Mouse (Mus musculus) neural tube, embryonic 15.5 days (tissue): ENCODE measurements around the gene Ppp1r2. TPM values are rescaled to one million over a fixed set of nuclear protein-coding genes. Genes with fewer than 3 reads are reported as not detected.

Experiments
- ATAC-seq: fragments of 200-750 bp; cut with Nextera tagmentation; 2 replicates; pipeline ENCODE4 v1.8.0; 2017; ENCODE audit warnings: mild to moderate bottlenecking, moderate TSS enrichment, moderate library complexity; ENCODE audit not compliant: low FRiP score
- H3K27ac ChIP-seq: fragments of 300-500 bp; sonication (generic); replicated peaks from 2 replicates; pipeline ENCODE4 v1.5.1; 2015; ENCODE audit warnings: mild to moderate bottlenecking, inconsistent platforms
- H3K27me3 ChIP-seq: fragments of 300-500 bp; sonication (generic); replicated peaks from 2 replicates; pipeline ENCODE4 v1.6.1; 2015; ENCODE audit warnings: inconsistent platforms
- H3K36me3 ChIP-seq: fragments of 300-500 bp; sonication (generic); 2 replicates; pipeline ENCODE4 v1.6.1; 2015; ENCODE audit warnings: inconsistent platforms
- H3K4me1 ChIP-seq: fragments of 300-500 bp; sonication (generic); 2 replicates; pipeline ENCODE4 v1.6.1; 2015; ENCODE audit warnings: inconsistent platforms
- H3K4me2 ChIP-seq: fragments of 300-500 bp; sonication (generic); 2 replicates; pipeline ENCODE4 v1.6.1; 2015; ENCODE audit warnings: inconsistent platforms, mild to moderate bottlenecking, moderate library complexity
- H3K4me3 ChIP-seq: fragments of 300-500 bp; sonication (generic); replicated peaks from 2 replicates; pipeline ENCODE4 v1.5.1; 2015; ENCODE audit warnings: mild to moderate bottlenecking, inconsistent platforms
- H3K9ac ChIP-seq: fragments of 300-500 bp; sonication (generic); replicated peaks from 2 replicates; pipeline ENCODE4 v1.6.1; 2015; ENCODE audit warnings: mild to moderate bottlenecking, inconsistent platforms
- H3K9me3 ChIP-seq: fragments of 300-500 bp; sonication (generic); replicated peaks from 2 replicates; pipeline ENCODE4 v1.6.1; 2016; ENCODE audit warnings: inconsistent platforms
- WGBS: fragments of 180-500 bp; shearing (Covaris S2); methylation state at CpG from one replicate; pipeline ENCODE4 v1.1.7; 2015; ENCODE audit warnings: mixed read lengths; 5-methylcytosine and 5-hydroxymethylcytosine counted together
- polyA plus RNA-seq: library from polyadenylated mRNA; unstranded; fragments of >200 nt; fragmentation: Nextera tagmentation; extraction: Ambion mirVana; gene quantifications from 2 replicates; pipeline ENCODE4 v1.2.1, GENCODE M21; 2015

The Ppp1r2 gene
- polyA plus RNA-seq, 1 experiment from 2014 or later, result 123 TPM

GRCm38 (mm10) chr16:31232491-31233166 is 42.4 kb downstream of the Ppp1r2 start:
- Histone ChIP-seq H3K9me3 (no peaks in the 10 kb centered on the region), H3K27me3 (0 out of 2 replicates have a peak, but pooled peaks cover 3% of the 10 kb centered on the region), H3K27ac (no peak overlapping the region), H3K9ac (no peak overlapping the region), H3K4me1 (peaks cover 20% of the 10 kb centered on the region), H3K4me3 (no peak overlapping the region), H3K36me3 (no peaks in the 10 kb centered on the region), H3K4me2 (no peak overlapping the region)
- 74% methylated on average over 5 of the region's 5 CpGs for WGBS
- no peak for ATAC-seq

GRCm38 (mm10) chr16:31231591-31231990 is 43.5 kb downstream of the Ppp1r2 start:
- Histone ChIP-seq H3K27ac (no peak overlapping the region), H3K27me3 (0 out of 2 replicates have a peak, but pooled peaks cover 3% of the 10 kb centered on the region), H3K4me2 (no peak overlapping the region), H3K4me3 (no peak overlapping the region), H3K36me3 (no peaks in the 10 kb centered on the region), H3K4me1 (peaks cover 20% of the 10 kb centered on the region), H3K9me3 (no peaks in the 10 kb centered on the region), H3K9ac (no peak overlapping the region)
- WGBS, result 78% methylated on average over 5 of the region's 5 CpGs
- no peak for ATAC-seq

GRCm38 (mm10) chr16:31227746-31228145 is 47.3 kb downstream of the Ppp1r2 start:
- H3K27me3 ChIP-seq, result no peaks in the 10 kb centered on the region
- no peak overlapping the region for H3K4me3 ChIP-seq
- 93% methylated on average over 1 of the region's 1 CpGs for WGBS
- no peaks in the 10 kb centered on the region for H3K9me3 ChIP-seq
- H3K4me1 ChIP-seq, result no peaks in the 10 kb centered on the region
- no peak overlapping the region for H3K4me2 ChIP-seq
- H3K9ac ChIP-seq, result no peak overlapping the region
- H3K36me3 ChIP-seq, result no peaks in the 10 kb centered on the region
- H3K27ac ChIP-seq, result no peak overlapping the region
- ATAC-seq, result no peak

GRCm38 (mm10) chr16:31215271-31215670 is 59.8 kb downstream of the Ppp1r2 start:
- no peaks in the 10 kb centered on the region for H3K27me3 ChIP-seq
- 96% methylated on average over 4 of the region's 4 CpGs for WGBS

GRCm38 (mm10) chr16:31213463-31213862 is 61.6 kb downstream of the Ppp1r2 start:
- no peak overlapping the region for H3K9ac ChIP-seq
- H3K9me3 ChIP-seq, result no peaks in the 10 kb centered on the region
- H3K4me2 ChIP-seq, result no peak overlapping the region
- whole genome bisulfite sequencing, result 78% methylated on average over 6 of the region's 6 CpGs
- H3K4me1 ChIP-seq, result no peaks in the 10 kb centered on the region
- H3K4me3 ChIP-seq, result no peak overlapping the region
- no peak for ATAC-seq
- no peak overlapping the region for H3K27ac ChIP-seq
- H3K36me3 ChIP-seq, result no peaks in the 10 kb centered on the region
- H3K27me3 ChIP-seq, result no peaks in the 10 kb centered on the region

More at GRCm38 (mm10) chr16:31215271-31215670, 59.8 kb downstream of the Ppp1r2 start:
- H3K4me3 ChIP-seq, result no peak overlapping the region
- H3K27ac ChIP-seq, result no peak overlapping the region
- H3K9ac ChIP-seq, result no peak overlapping the region
- no peak for ATAC-seq
- H3K36me3 ChIP-seq, result no peaks in the 10 kb centered on the region
- H3K9me3 ChIP-seq, result no peaks in the 10 kb centered on the region
- H3K4me1 ChIP-seq, result no peaks in the 10 kb centered on the region
- no peak overlapping the region for H3K4me2 ChIP-seq

- Histone ChIP-seq H3K36me3 (no peaks in the 10 kb centered on the region), H3K9ac (no peak overlapping the region), H3K4me1 (no peaks in the 10 kb centered on the region), H3K27me3 (no peaks in the 10 kb centered on the region), H3K9me3 (no peaks in the 10 kb centered on the region), H3K27ac (no peak overlapping the region), H3K4me2 (no peak overlapping the region), H3K4me3 (no peak overlapping the region)
- ATAC-seq, result no peak
- 75% methylated on average over 9 of the region's 9 CpGs for WGBS
These were observed 63.6 kb downstream of the Ppp1r2 start for GRCm38 (mm10) chr16:31211503-31211902.

- Histone ChIP-seq H3K36me3 (no peaks in the 10 kb centered on the region), H3K9ac (no peak overlapping the region), H3K27me3 (no peaks in the 10 kb centered on the region), H3K4me3 (no peak overlapping the region), H3K4me2 (no peak overlapping the region), H3K27ac (no peak overlapping the region), H3K4me1 (no peaks in the 10 kb centered on the region), H3K9me3 (no peaks in the 10 kb centered on the region)
- no peak for ATAC-seq
- WGBS, result 79% methylated on average over 4 of the region's 4 CpGs
These were observed 64.6 kb downstream of the Ppp1r2 start for GRCm38 (mm10) chr16:31210453-31210852.

- WGBS, result 88% methylated on average over 5 of the region's 5 CpGs
These were observed 65.2 kb downstream of the Ppp1r2 start for GRCm38 (mm10) chr16:31209911-31210310.

GRCm38 (mm10) chr16:31205726-31206125 is 69.4 kb downstream of the Ppp1r2 start:
- Histone ChIP-seq H3K4me1 (peaks cover 5% of the 10 kb centered on the region), H3K9ac (no peak overlapping the region), H3K4me2 (no peak overlapping the region), H3K36me3 (no peaks in the 10 kb centered on the region), H3K4me3 (no peak overlapping the region), H3K9me3 (no peaks in the 10 kb centered on the region), H3K27me3 (no peaks in the 10 kb centered on the region), H3K27ac (no peak overlapping the region)
- ATAC-seq, result no peak
- 90% methylated on average over 6 of the region's 7 CpGs for WGBS

More at GRCm38 (mm10) chr16:31209911-31210310, 65.2 kb downstream of the Ppp1r2 start:
- no peak overlapping the region for H3K27ac ChIP-seq
- no peaks in the 10 kb centered on the region for H3K36me3 ChIP-seq
- H3K4me2 ChIP-seq, result no peak overlapping the region
- no peaks in the 10 kb centered on the region for H3K9me3 ChIP-seq
- no peak overlapping the region for H3K9ac ChIP-seq
- no peaks in the 10 kb centered on the region for H3K4me1 ChIP-seq
- H3K27me3 ChIP-seq, result no peaks in the 10 kb centered on the region
- H3K4me3 ChIP-seq, result no peak overlapping the region
- ATAC-seq, result no peak

- no peaks in the 10 kb centered on the region for H3K36me3 ChIP-seq
- WGBS, result 92% methylated on average over 8 of the region's 8 CpGs
- no peak overlapping the region for H3K4me3 ChIP-seq
- H3K9ac ChIP-seq, result no peak overlapping the region
- peaks cover 6% of the 10 kb centered on the region for H3K4me1 ChIP-seq
- no peak overlapping the region for H3K4me2 ChIP-seq
- H3K9me3 ChIP-seq, result no peaks in the 10 kb centered on the region
- H3K27me3 ChIP-seq, result no peaks in the 10 kb centered on the region
- ATAC-seq, result no peak
- no peak overlapping the region for H3K27ac ChIP-seq
These were observed 69.9 kb downstream of the Ppp1r2 start for GRCm38 (mm10) chr16:31205187-31205586.

GRCm38 (mm10) chr16:31204216-31204615 is 70.9 kb downstream of the Ppp1r2 start:
- Histone ChIP-seq H3K4me2 (no peak overlapping the region), H3K27ac (no peak overlapping the region), H3K4me3 (no peak overlapping the region), H3K36me3 (no peaks in the 10 kb centered on the region), H3K9me3 (no peaks in the 10 kb centered on the region), H3K9ac (no peak overlapping the region), H3K4me1 (peaks cover 16% of the 10 kb centered on the region), H3K27me3 (no peaks in the 10 kb centered on the region)
- 81% methylated on average over 1 of the region's 1 CpGs for WGBS
- no peak for ATAC-seq

GRCm38 (mm10) chr16:31201704-31202103 is 73.4 kb downstream of the Ppp1r2 start:
- Histone ChIP-seq H3K9ac (no peak overlapping the region), H3K4me1 (peaks cover 33% of the 10 kb centered on the region), H3K27ac (peak overlapping the region; percentile 94), H3K4me2 (peak overlapping the region; percentile 72), H3K4me3 (peak overlapping the region; percentile 89; the same call in 1 of the 2 replicates), H3K36me3 (no peaks in the 10 kb centered on the region), H3K27me3 (no peaks in the 10 kb centered on the region), H3K9me3 (no peaks in the 10 kb centered on the region)
- 81% methylated on average over 2 of the region's 2 CpGs for WGBS
- ATAC-seq, result no peak
